20 mouse cellular contexts compared by ENCODE assay signal in genomic region chr3:121480961-121481436, GRCm38 (mm10). TPM values are rescaled to one million over a fixed set of nuclear protein-coding genes. Genes with fewer than 3 reads are reported as not detected.
A peak's percentile ranks its signal among the peaks of the same experiment; 100 is the strongest.
DNase-seq lines count a peak whose midpoint lies in the region; ATAC-seq and TF ChIP-seq lines count a peak whose summit lies in the region.
"Had no signal": no experiment of that assay in that cellular context is flagged by ENCODE, and none has a peak within 500 bp of the region (broad histone marks: within the 10 kb centered on the region; RNA-seq: fewer than 3 reads in every experiment).

No protein-coding gene starts in this region.

- no peak overlapping the region for H3K4me3 ChIP-seq in forebrain, embryonic 11.5 days (ENCODE audit: low read depth, low read length)
- no peak overlapping the region for H3K4me3 ChIP-seq in forebrain, embryonic 10.5 days
- H3K4me3 ChIP-seq in midbrain, embryonic 12.5 days, result no peak overlapping the region
- no peak overlapping the region for H3K4me3 ChIP-seq in midbrain, embryonic 14.5 days (replicated peaks; ENCODE audit: low read depth, low read length)
- H3K4me3 ChIP-seq in forebrain, embryonic 12.5 days (replicated peaks), result no peak overlapping the region
- H3K4me3 ChIP-seq in midbrain, embryonic 16.5 days (ENCODE audit: low read depth, low read length), result no peak overlapping the region
- H3K4me3 ChIP-seq in intestine, postnatal 0 days (ENCODE audit: low read depth, low read length), result no peak overlapping the region
- H3K4me3 ChIP-seq: heart, embryonic 13.5 days; left cerebral cortex, adult 2 months; liver, embryonic 12.5 days had no signal

- WGBS in forebrain, embryonic 11.5 days, result 48% methylated on average over 7 of the region's 8 CpGs
- WGBS in forebrain, embryonic 10.5 days, result 64% methylated on average over 7 of the region's 8 CpGs
- 49% methylated on average over 7 of the region's 8 CpGs for WGBS in midbrain, embryonic 12.5 days
- WGBS in midbrain, embryonic 14.5 days, result 37% methylated on average over 8 of the region's 8 CpGs
- WGBS in forebrain, embryonic 12.5 days, result 51% methylated on average over 7 of the region's 8 CpGs
- WGBS in midbrain, embryonic 16.5 days, result 44% methylated on average over 8 of the region's 8 CpGs
- WGBS in intestine, postnatal 0 days, result 61% methylated on average over 8 of the region's 8 CpGs

- H3K27ac ChIP-seq in forebrain, embryonic 11.5 days (ENCODE audit: low read depth, low read length), result no peak overlapping the region
- H3K27ac ChIP-seq in forebrain, embryonic 10.5 days, result no peak overlapping the region
- H3K27ac ChIP-seq in midbrain, embryonic 12.5 days (replicated peaks), result peak overlapping the region; percentile 79
- H3K27ac ChIP-seq in midbrain, embryonic 14.5 days (replicated peaks; ENCODE audit: low read depth, low read length), result no peak overlapping the region
- peak overlapping the region; percentile 65; the same call in 1 of the 2 replicates for H3K27ac ChIP-seq in forebrain, embryonic 12.5 days
- H3K27ac ChIP-seq in midbrain, embryonic 16.5 days (ENCODE audit: low read length), result no peak overlapping the region
- H3K27ac ChIP-seq in intestine, postnatal 0 days (ENCODE audit: low read depth, low read length), result no peak overlapping the region
- H3K27ac ChIP-seq: heart, embryonic 13.5 days; left cerebral cortex, adult 2 months; liver, embryonic 12.5 days; stomach, postnatal 0 days had no signal

- no peaks in the 10 kb centered on the region for H3K36me3 ChIP-seq in forebrain, embryonic 11.5 days (ENCODE audit: control insufficient read depth, insufficient read depth, low read length)
- H3K36me3 ChIP-seq in forebrain, embryonic 10.5 days (replicated peaks), result no peaks in the 10 kb centered on the region
- no peaks in the 10 kb centered on the region for H3K36me3 ChIP-seq in midbrain, embryonic 12.5 days
- no peaks in the 10 kb centered on the region for H3K36me3 ChIP-seq in midbrain, embryonic 14.5 days (ENCODE audit: control insufficient read depth, insufficient read depth, low read length)
- no peaks in the 10 kb centered on the region for H3K36me3 ChIP-seq in forebrain, embryonic 12.5 days (replicated peaks)
- no peaks in the 10 kb centered on the region for H3K36me3 ChIP-seq in midbrain, embryonic 16.5 days (ENCODE audit: control insufficient read depth, insufficient read depth, low read length)
- 0 out of 2 replicates have a peak, but pooled peaks cover 4% of the 10 kb centered on the region for H3K36me3 ChIP-seq in intestine, postnatal 0 days (ENCODE audit: control insufficient read depth, insufficient read depth)
- H3K36me3 ChIP-seq: heart, embryonic 13.5 days; liver, embryonic 12.5 days had no signal

- H3K27me3 ChIP-seq in forebrain, embryonic 11.5 days (ENCODE audit: control insufficient read depth, insufficient read depth, low read length), result no peaks in the 10 kb centered on the region
- peaks cover 30% of the 10 kb centered on the region; the same call in 1 of the 2 replicates for H3K27me3 ChIP-seq in forebrain, embryonic 10.5 days (ENCODE audit: poor library complexity, severe bottlenecking)
- peaks cover 10% of the 10 kb centered on the region; the same call in 1 of the 2 replicates for H3K27me3 ChIP-seq in midbrain, embryonic 12.5 days
- no peaks in the 10 kb centered on the region for H3K27me3 ChIP-seq in midbrain, embryonic 14.5 days (ENCODE audit: control insufficient read depth, insufficient read depth, low read length)
- H3K27me3 ChIP-seq in forebrain, embryonic 12.5 days, result no peaks in the 10 kb centered on the region
- no peaks in the 10 kb centered on the region for H3K27me3 ChIP-seq in midbrain, embryonic 16.5 days (ENCODE audit: control insufficient read depth, insufficient read depth, low read depth, low read length)
- no peaks in the 10 kb centered on the region for H3K27me3 ChIP-seq in intestine, postnatal 0 days (replicated peaks; ENCODE audit: control insufficient read depth, insufficient read depth, low read length)

- no peak for DNase-seq in forebrain, embryonic 11.5 days (ENCODE audit: low spot score)
- no peak for DNase-seq in forebrain, embryonic 10.5 days (ENCODE audit: extremely low spot score, low spot score)
- DNase-seq in midbrain, embryonic 14.5 days, result no peak
- DNase-seq in lung, postnatal 10 days, result no peak
- DNase-seq: cerebellum, adult 9-11 months; kidney, adult 8-10 months; kidney, postnatal 36 days; left cerebral cortex, postnatal 4 days; lung, adult 2 months; lung, postnatal 36 days; right cerebral cortex, postnatal 4 days; thymus, postnatal 14 days had no signal

- no peak overlapping the region for H3K4me2 ChIP-seq in forebrain, embryonic 11.5 days (ENCODE audit: low read depth, low read length, severe bottlenecking)
- H3K4me2 ChIP-seq in midbrain, embryonic 12.5 days (replicated peaks), result no peak overlapping the region
- H3K4me2 ChIP-seq in midbrain, embryonic 14.5 days (ENCODE audit: low read length), result no peak overlapping the region
- H3K4me2 ChIP-seq in forebrain, embryonic 12.5 days, result no peak overlapping the region
- no peak overlapping the region for H3K4me2 ChIP-seq in midbrain, embryonic 16.5 days (ENCODE audit: low read length)
- no peak overlapping the region for H3K4me2 ChIP-seq in intestine, postnatal 0 days (replicated peaks; ENCODE audit: low read depth)
- H3K4me2 ChIP-seq: heart, embryonic 13.5 days; liver, embryonic 12.5 days had no signal

- H3K9me3 ChIP-seq in forebrain, embryonic 11.5 days (ENCODE audit: control insufficient read depth, low read length), result no peaks in the 10 kb centered on the region
- no peaks in the 10 kb centered on the region for H3K9me3 ChIP-seq in forebrain, embryonic 10.5 days
- no peaks in the 10 kb centered on the region for H3K9me3 ChIP-seq in midbrain, embryonic 12.5 days
- no peaks in the 10 kb centered on the region for H3K9me3 ChIP-seq in midbrain, embryonic 14.5 days (ENCODE audit: control insufficient read depth, low read length)
- no peaks in the 10 kb centered on the region for H3K9me3 ChIP-seq in forebrain, embryonic 12.5 days
- H3K9me3 ChIP-seq in midbrain, embryonic 16.5 days (replicated peaks; ENCODE audit: control insufficient read depth, low read length, poor library complexity, severe bottlenecking), result no peaks in the 10 kb centered on the region
- H3K9me3 ChIP-seq in intestine, postnatal 0 days (ENCODE audit: control insufficient read depth), result no peaks in the 10 kb centered on the region
- H3K9me3 ChIP-seq: heart, embryonic 13.5 days; liver, embryonic 12.5 days had no signal

- no peak for TF ChIP-seq CTCF in intestine, postnatal 0 days (IDR thresholded peaks at IDR 0.05; ENCODE audit: low read depth)

- H3K4me1 ChIP-seq in forebrain, embryonic 11.5 days (replicated peaks; ENCODE audit: control insufficient read depth, insufficient read depth, low read length), result no peaks in the 10 kb centered on the region; the same call in 1 of the 2 replicates
- H3K4me1 ChIP-seq in forebrain, embryonic 10.5 days, result peaks cover 43% of the 10 kb centered on the region
- H3K4me1 ChIP-seq in midbrain, embryonic 12.5 days, result peaks cover 33% of the 10 kb centered on the region
- peaks cover 32% of the 10 kb centered on the region for H3K4me1 ChIP-seq in midbrain, embryonic 14.5 days (ENCODE audit: control insufficient read depth, insufficient read depth, low read length)
- peaks cover 47% of the 10 kb centered on the region for H3K4me1 ChIP-seq in forebrain, embryonic 12.5 days
- H3K4me1 ChIP-seq in midbrain, embryonic 16.5 days (ENCODE audit: control insufficient read depth, insufficient read depth, low read length), result peaks cover 6% of the 10 kb centered on the region
- no peaks in the 10 kb centered on the region for H3K4me1 ChIP-seq in intestine, postnatal 0 days (replicated peaks; ENCODE audit: control insufficient read depth, insufficient read depth, low read length)

- ATAC-seq in forebrain, embryonic 11.5 days (replicated peaks; ENCODE audit: low FRiP score), result 0 out of 2 replicates have a peak, but pooled peaks have one; percentile 31
- peak; percentile 14; the same call in 1 of the 2 replicates for ATAC-seq in midbrain, embryonic 12.5 days (ENCODE audit: low FRiP score, low read depth)
- ATAC-seq in midbrain, embryonic 14.5 days (ENCODE audit: low FRiP score, low TSS enrichment), result no peak
- peak; percentile 47 for ATAC-seq in forebrain, embryonic 12.5 days (ENCODE audit: low FRiP score)
- ATAC-seq in midbrain, embryonic 16.5 days, result peak; percentile 59
- no peak for ATAC-seq in intestine, postnatal 0 days

- H3K9ac ChIP-seq in forebrain, embryonic 11.5 days (ENCODE audit: low read length), result no peak overlapping the region
- H3K9ac ChIP-seq in midbrain, embryonic 12.5 days (replicated peaks), result no peak overlapping the region
- H3K9ac ChIP-seq in midbrain, embryonic 14.5 days (replicated peaks; ENCODE audit: low read length), result no peak overlapping the region
- no peak overlapping the region for H3K9ac ChIP-seq in forebrain, embryonic 12.5 days
- no peak overlapping the region for H3K9ac ChIP-seq in midbrain, embryonic 16.5 days (ENCODE audit: low read depth, low read length)
- H3K9ac ChIP-seq in intestine, postnatal 0 days (ENCODE audit: low read depth, low read length), result no peak overlapping the region
- H3K9ac ChIP-seq: heart, embryonic 13.5 days; liver, embryonic 12.5 days had no signal

RNA-seq across cellular contexts. Expression of gene Slc44a3, which starts 51.2 kb away (rescaled TPM):
- 0.83 and 1.0 TPM in 2 replicates for polyA plus RNA-seq in forebrain, embryonic 11.5 days (2014; fragmentation: Nextera tagmentation; extraction: Ambion mirVana)
- 0.55 and 0.64 TPM in 2 replicates for polyA plus RNA-seq in forebrain, embryonic 10.5 days (2016; fragmentation: Nextera tagmentation; extraction: Ambion mirVana)
- polyA plus RNA-seq in midbrain, embryonic 12.5 days (2016; fragmentation: Nextera tagmentation; extraction: Ambion mirVana), result 0.27 and 1.0 TPM in 2 replicates
- 0.51 and 0.63 TPM in 2 replicates for polyA plus RNA-seq in midbrain, embryonic 14.5 days (2014; fragmentation: Nextera tagmentation; extraction: Ambion mirVana)
- 0.53 and 0.97 TPM in 2 replicates for polyA plus RNA-seq in forebrain, embryonic 12.5 days (2016; fragmentation: Nextera tagmentation; extraction: Ambion mirVana)
- 1.3 and 1.4 TPM in 2 replicates for polyA plus RNA-seq in midbrain, embryonic 16.5 days (2015; fragmentation: Nextera tagmentation; extraction: Ambion mirVana)
- 23.7 and 25.2 TPM in 2 replicates for polyA plus RNA-seq in intestine, postnatal 0 days (2015; fragmentation: Nextera tagmentation; extraction: Ambion mirVana)

RNA-seq across cellular contexts. Expression of gene Cnn3, which starts 54.7 kb away (rescaled TPM):
- polyA plus RNA-seq in forebrain, embryonic 11.5 days (2014; fragmentation: Nextera tagmentation; extraction: Ambion mirVana), result 954 and 974 TPM in 2 replicates
- 843 and 904 TPM in 2 replicates for polyA plus RNA-seq in forebrain, embryonic 10.5 days (2016; fragmentation: Nextera tagmentation; extraction: Ambion mirVana)
- polyA plus RNA-seq in midbrain, embryonic 12.5 days (2016; fragmentation: Nextera tagmentation; extraction: Ambion mirVana), result 905 and 975 TPM in 2 replicates
- 417 and 560 TPM in 2 replicates for polyA plus RNA-seq in midbrain, embryonic 14.5 days (2014; fragmentation: Nextera tagmentation; extraction: Ambion mirVana)
- polyA plus RNA-seq in forebrain, embryonic 12.5 days (2016; fragmentation: Nextera tagmentation; extraction: Ambion mirVana), result 831 and 838 TPM in 2 replicates
- polyA plus RNA-seq in midbrain, embryonic 16.5 days (2015; fragmentation: Nextera tagmentation; extraction: Ambion mirVana), result 311 and 357 TPM in 2 replicates
- 132 and 135 TPM in 2 replicates for polyA plus RNA-seq in intestine, postnatal 0 days (2015; fragmentation: Nextera tagmentation; extraction: Ambion mirVana)

Comparison
In these comparisons a context has a peak if more than half of its experiments do, and no peak if none do; other contexts are left out.
1. ATAC-seq: peak in forebrain, embryonic 11.5 days (single experiment), midbrain, embryonic 12.5 days (single experiment), forebrain, embryonic 12.5 days (single experiment) and midbrain, embryonic 16.5 days (single experiment); none in midbrain, embryonic 14.5 days (single experiment) and intestine, postnatal 0 days (single experiment).
2. H3K27ac ChIP-seq: peak in midbrain, embryonic 12.5 days (single experiment) and forebrain, embryonic 12.5 days (single experiment); none in forebrain, embryonic 11.5 days (single experiment), forebrain, embryonic 10.5 days (single experiment), midbrain, embryonic 14.5 days (single experiment), midbrain, embryonic 16.5 days (single experiment) and intestine, postnatal 0 days (single experiment).
3. RNA of gene Slc44a3, which starts 51.2 kb away (polyA plus RNA-seq): 23.7 to 25.2 TPM in intestine, postnatal 0 days; 1.3 to 1.4 TPM in midbrain, embryonic 16.5 days, 0.27 to 1.0 TPM in midbrain, embryonic 12.5 days, 0.83 to 1.0 TPM in forebrain, embryonic 11.5 days, 0.53 to 0.97 TPM in forebrain, embryonic 12.5 days, 0.51 to 0.63 TPM in midbrain, embryonic 14.5 days and 0.55 to 0.64 TPM in forebrain, embryonic 10.5 days; every median in the first group is over 10 times any median in the second.